ENCODE assay signal across 8 mouse cellular contexts in the genomic region with DNA sequence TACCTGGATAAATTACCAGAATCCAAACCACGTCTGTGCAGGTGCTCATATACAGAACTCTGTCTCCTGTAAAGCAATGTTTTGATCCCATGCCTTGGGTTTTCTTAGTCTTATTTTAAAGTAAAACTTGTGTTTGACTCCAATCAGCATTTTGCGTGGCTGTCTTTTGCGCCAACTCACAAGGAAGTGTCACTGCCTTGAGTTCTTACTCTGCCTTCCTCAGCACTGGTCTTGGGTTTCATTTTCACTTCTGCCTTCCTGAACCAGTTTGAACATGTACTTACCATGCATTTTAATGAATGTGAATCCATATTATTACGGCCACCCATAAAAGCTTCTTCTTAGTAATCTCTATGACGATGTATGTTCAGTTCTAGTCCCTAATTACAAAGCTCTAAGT.
DNase-seq lines count a peak whose midpoint lies in the region.

No protein-coding gene starts in this region.

- intact Hi-C loops in heart, postnatal 14 days (cut with DNase I): loop anchor here (5.0 kb wide), 1 partner anchor 79 kb away; no protein-coding TSS in a partner anchor

- peak; percentile 24 for DNase-seq in heart, adult 8-10 months (ENCODE audit: low spot score)
- DNase-seq in heart, postnatal 14 days: no peak
- DNase-seq in lung, postnatal 25 days (ENCODE audit: low spot score): peak; percentile 22
- DNase-seq in lung, adult 18-20 months: no peak
- DNase-seq in induced T-regulatory cell, adult 2 months (ENCODE audit: low read depth): peak; percentile 73
- DNase-seq in natural killer cell, adult 2 months (ENCODE audit: low spot score in 2 of 2): peak; percentile 18 to 24
- DNase-seq in thymus, postnatal 36 days: no peak
- DNase-seq in thymus, postnatal 0 days (ENCODE audit: low spot score): no peak

Comparison
In these comparisons a context has a peak if more than half of its experiments do, and no peak if none do; other contexts are left out.
1. DNase-seq: peak in heart, adult 8-10 months (single experiment), lung, postnatal 25 days (single experiment), induced T-regulatory cell, adult 2 months (single experiment) and natural killer cell, adult 2 months (2 of 2); none in heart, postnatal 14 days (0 of 2), lung, adult 18-20 months (0 of 2), thymus, postnatal 36 days (0 of 2) and thymus, postnatal 0 days (single experiment).